Mouse (Mus musculus): ENCODE data around the gene Aldh3a1. TPM values are rescaled to one million over a fixed set of nuclear protein-coding genes. Genes with fewer than 3 reads are reported as not detected.
A peak's percentile ranks its signal among the peaks of the same experiment; 100 is the strongest.

Aldh3a1 gene
- polyA plus RNA-seq, 1 experiment: 2.3 TPM

DNA sequence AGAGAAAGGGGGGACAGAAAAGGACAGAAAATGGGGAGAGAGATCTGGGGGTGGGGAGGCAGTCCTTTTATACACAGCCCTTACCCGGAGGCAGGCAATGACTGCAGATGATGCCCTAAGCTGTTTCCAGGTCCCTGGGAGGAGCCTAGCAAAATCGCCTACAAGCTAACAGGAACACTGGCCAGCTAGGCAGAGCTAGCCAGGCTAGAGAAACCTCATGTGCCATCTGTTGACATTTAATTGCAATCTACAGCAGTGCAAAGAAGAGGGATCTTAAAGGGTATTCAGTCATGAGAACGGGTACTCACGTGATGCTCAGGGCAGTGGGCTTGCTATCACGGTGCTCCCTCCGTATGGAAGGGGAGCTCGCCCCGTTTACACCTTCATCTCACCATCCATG lies 20.5 kb downstream of the Aldh3a1 start:
- Histone ChIP-seq H3K4me3 (ENCODE audit: insufficient read depth, low read length) (no peak overlapping the region), H3K4me1 (ENCODE audit: control insufficient read depth, insufficient read depth, low read length) (0 out of 2 replicates have a peak, but pooled peaks cover 1% of the 10 kb centered on the region), H3K27ac (ENCODE audit: insufficient read depth, low read length) (no peak overlapping the region)
- no peak for TF ChIP-seq CTCF (IDR thresholded peaks at IDR 0.05; ENCODE audit: extremely low read depth, insufficient read depth, low read length)
- TF ChIP-seq POLR2A (IDR thresholded peaks at IDR 0.05; ENCODE audit: extremely low read depth, insufficient read depth, low read length): no peak

DNA sequence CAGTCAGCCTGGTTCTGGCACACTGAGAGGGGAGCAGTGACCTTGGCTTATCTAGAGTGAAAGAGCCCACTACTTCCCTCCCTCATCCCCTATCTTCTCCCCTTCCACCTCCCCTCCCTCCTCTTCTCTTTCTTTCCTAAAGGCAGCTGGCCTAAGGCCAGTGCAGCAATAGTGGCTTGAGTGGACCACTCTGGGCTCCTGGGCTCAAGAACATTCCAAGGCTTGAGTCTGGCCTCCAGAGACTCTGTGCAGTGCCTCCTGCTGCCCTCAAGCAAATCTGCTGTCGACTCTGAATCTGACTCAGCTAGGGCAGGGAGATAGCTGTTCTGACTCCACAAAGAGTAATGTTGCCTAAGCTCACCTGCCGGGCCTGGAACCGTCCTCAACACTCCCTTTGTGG lies 21.1 kb downstream of the Aldh3a1 start:
- no peak for TF ChIP-seq POLR2A (IDR thresholded peaks at IDR 0.05; ENCODE audit: extremely low read depth, insufficient read depth, low read length)
- Histone ChIP-seq H3K27ac (ENCODE audit: insufficient read depth, low read length) (no peak overlapping the region), H3K4me3 (ENCODE audit: insufficient read depth, low read length) (no peak overlapping the region), H3K4me1 (ENCODE audit: control insufficient read depth, insufficient read depth, low read length) (0 out of 2 replicates have a peak, but pooled peaks cover 1% of the 10 kb centered on the region)

DNA sequence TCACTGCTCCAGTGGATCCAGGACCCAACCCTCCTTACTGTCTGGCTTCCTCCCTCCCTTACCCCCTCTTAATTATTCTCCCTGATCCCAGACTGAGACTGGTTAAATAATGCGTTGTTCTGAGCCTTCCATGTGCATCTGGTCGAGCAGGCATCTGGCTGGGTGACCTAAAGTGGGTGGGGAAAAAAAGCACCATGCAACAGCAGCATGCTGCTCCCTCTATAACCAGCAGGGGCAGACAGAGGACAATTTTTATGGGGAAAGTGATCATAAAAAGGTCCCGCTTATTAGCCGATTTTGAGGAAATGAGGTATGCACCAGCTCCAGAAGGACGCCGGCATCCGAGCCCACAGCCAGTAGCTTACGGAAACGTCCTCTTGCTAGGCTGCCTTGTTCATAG lies 24.0 kb downstream of the Aldh3a1 start:
- H3K27ac ChIP-seq (ENCODE audit: insufficient read depth, low read length): no peak overlapping the region
- 0 out of 2 replicates have a peak, but pooled peaks cover 1% of the 10 kb centered on the region for H3K4me1 ChIP-seq (ENCODE audit: control insufficient read depth, insufficient read depth, low read length)
- no peak overlapping the region for H3K4me3 ChIP-seq (ENCODE audit: insufficient read depth, low read length)
- no peak for TF ChIP-seq POLR2A (IDR thresholded peaks at IDR 0.05; ENCODE audit: extremely low read depth, insufficient read depth, low read length)
- TF ChIP-seq CTCF (IDR thresholded peaks at IDR 0.05; ENCODE audit: extremely low read depth, insufficient read depth, low read length): peak; percentile 72

DNA sequence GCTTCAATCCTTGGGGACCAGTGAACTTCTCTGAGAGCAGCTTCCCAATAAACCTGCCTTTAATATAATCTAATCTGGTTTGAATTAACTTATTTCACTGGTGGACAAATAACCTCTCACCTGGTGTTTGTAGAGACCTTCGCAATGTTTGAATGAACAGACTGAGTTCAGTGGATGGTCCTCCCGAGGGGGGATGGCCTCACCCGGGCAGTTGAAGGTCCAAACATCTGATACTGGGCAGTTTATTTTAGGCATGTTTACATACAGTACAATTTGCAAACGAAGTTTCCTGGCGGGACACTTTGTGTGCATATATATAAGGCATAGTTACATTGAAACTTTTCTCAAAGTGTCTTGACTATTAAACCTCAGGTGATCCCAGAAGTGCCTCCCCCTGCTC lies 26.8 kb downstream of the Aldh3a1 start:
- no peak overlapping the region for H3K4me3 ChIP-seq (ENCODE audit: insufficient read depth, low read length)
- TF ChIP-seq CTCF (IDR thresholded peaks at IDR 0.05; ENCODE audit: extremely low read depth, insufficient read depth, low read length): no peak
- no peak for TF ChIP-seq POLR2A (IDR thresholded peaks at IDR 0.05; ENCODE audit: extremely low read depth, insufficient read depth, low read length)
- H3K27ac ChIP-seq (ENCODE audit: insufficient read depth, low read length): no peak overlapping the region
- no peaks in the 10 kb centered on the region for H3K4me1 ChIP-seq (ENCODE audit: control insufficient read depth, insufficient read depth, low read length)

DNA sequence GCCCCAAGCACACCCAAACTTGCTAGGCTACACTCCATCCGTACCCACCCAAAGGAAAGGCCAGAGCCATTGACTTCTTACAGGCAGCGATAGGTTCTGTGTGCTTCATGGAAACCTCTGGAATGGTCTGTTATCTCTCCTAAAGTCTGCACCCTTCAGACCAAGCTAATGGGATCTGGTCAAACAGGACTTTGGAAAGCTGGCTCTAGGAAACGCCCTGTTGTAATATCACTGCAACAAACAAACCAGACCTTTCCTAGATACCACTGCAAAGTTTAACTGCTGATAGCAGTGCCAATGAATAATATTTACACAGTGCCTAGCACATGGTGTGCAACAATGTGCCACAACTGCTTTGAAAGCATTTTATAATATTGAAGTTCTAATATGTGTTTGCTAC lies 28.7 kb downstream of the Aldh3a1 start:
- Histone ChIP-seq H3K27ac (ENCODE audit: insufficient read depth, low read length) (no peak overlapping the region), H3K4me3 (ENCODE audit: insufficient read depth, low read length) (no peak overlapping the region), H3K4me1 (ENCODE audit: control insufficient read depth, insufficient read depth, low read length) (no peaks in the 10 kb centered on the region)
- TF ChIP-seq CTCF (IDR thresholded peaks at IDR 0.05; ENCODE audit: extremely low read depth, insufficient read depth, low read length) (no peak), POLR2A (IDR thresholded peaks at IDR 0.05; ENCODE audit: extremely low read depth, insufficient read depth, low read length) (no peak)

DNA sequence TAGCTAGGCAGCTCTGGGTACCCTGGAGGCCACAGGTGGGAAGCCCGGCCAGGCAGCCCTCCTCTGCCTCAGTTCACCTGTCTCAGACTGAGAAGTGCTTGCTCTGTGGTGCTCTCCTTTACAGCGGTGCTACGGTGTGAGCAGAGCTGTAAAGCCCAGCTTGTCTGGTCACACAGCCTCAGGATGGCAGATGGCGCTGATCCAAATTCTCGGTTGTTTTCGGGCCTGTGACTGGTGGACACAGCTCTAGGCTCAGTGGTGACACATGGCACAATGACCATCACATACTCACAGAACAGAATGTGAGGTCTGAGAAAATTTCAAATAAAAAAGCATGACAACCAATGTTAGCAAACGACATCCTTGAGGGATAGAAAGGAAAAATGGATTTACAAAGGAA lies 37.1 kb downstream of the Aldh3a1 start:
- Histone ChIP-seq H3K27ac (ENCODE audit: insufficient read depth, low read length) (no peak overlapping the region), H3K4me3 (ENCODE audit: insufficient read depth, low read length) (no peak overlapping the region), H3K4me1 (ENCODE audit: control insufficient read depth, insufficient read depth, low read length) (no peaks in the 10 kb centered on the region)
- TF ChIP-seq CTCF (IDR thresholded peaks at IDR 0.05; ENCODE audit: extremely low read depth, insufficient read depth, low read length) (no peak), POLR2A (IDR thresholded peaks at IDR 0.05; ENCODE audit: extremely low read depth, insufficient read depth, low read length) (no peak)

DNA sequence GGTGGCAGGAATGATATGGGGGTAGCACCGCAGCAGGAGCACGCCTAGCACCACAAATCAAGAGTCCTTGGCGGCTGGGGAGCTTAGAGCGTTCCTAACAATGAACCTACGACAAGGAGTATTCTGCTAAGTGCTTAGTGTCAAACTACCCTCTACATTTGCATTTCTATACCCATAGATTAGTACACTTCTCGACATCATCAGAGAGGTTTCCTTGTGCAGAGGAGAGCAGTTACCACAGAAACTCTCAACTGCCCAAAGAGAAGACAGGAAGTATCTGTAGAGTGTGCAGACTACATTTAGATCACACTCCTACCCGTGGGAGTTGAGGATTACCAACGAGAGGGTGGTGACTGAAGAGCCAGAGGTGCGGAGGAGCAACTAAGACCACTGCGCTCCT lies 44.4 kb downstream of the Aldh3a1 start:
- TF ChIP-seq POLR2A (IDR thresholded peaks at IDR 0.05; ENCODE audit: extremely low read depth, insufficient read depth, low read length) (no peak), CTCF (IDR thresholded peaks at IDR 0.05; ENCODE audit: extremely low read depth, insufficient read depth, low read length) (no peak)
- Histone ChIP-seq H3K4me1 (ENCODE audit: control insufficient read depth, insufficient read depth, low read length) (no peaks in the 10 kb centered on the region), H3K27ac (ENCODE audit: insufficient read depth, low read length) (no peak overlapping the region), H3K4me3 (ENCODE audit: insufficient read depth, low read length) (no peak overlapping the region)

DNA sequence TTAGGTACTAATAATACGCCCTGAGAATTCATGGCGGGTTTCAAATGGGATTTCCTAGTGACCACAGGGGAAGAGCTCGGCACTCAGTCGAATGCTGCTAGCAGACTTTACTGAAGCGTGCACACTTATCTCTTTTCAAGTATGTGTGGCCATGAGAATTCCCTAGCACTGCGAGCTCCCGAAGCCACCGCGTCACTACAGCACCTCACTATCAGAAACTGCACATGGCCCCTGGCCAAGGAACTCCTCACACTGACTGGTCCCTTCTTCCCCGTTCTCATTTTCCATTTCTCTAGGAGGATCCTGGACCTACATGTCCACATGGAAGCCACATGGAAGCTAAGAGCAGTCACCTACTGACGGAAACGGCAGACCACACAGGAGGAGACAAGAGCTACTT lies 45.5 kb downstream of the Aldh3a1 start:
- TF ChIP-seq POLR2A (IDR thresholded peaks at IDR 0.05; ENCODE audit: extremely low read depth, insufficient read depth, low read length): no peak
- TF ChIP-seq CTCF (IDR thresholded peaks at IDR 0.05; ENCODE audit: extremely low read depth, insufficient read depth, low read length): no peak
- H3K27ac ChIP-seq (ENCODE audit: insufficient read depth, low read length): no peak overlapping the region

DNA sequence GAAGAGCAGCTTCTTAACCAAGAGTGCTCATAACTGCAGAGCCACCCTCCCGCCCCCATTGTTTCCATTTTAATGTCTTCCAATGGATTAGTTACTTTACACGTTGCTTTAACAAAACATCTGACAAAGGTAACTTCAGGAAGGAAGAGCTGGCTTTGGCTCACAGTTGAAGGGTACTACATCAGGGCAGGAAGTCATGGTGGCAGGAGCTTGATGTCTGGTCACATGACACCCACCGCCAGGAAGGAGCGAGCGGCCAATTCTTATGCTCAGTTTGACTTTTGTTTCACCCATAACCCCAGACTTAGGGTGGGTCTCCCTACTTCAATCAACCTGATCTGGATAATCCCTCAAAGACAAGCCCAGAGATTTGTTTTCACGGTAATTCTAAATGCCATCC lies 51.8 kb downstream of the Aldh3a1 start:
- H3K4me1 ChIP-seq (ENCODE audit: control insufficient read depth, insufficient read depth, low read length): no peaks in the 10 kb centered on the region
- H3K27ac ChIP-seq (ENCODE audit: insufficient read depth, low read length): no peak overlapping the region
- TF ChIP-seq POLR2A (IDR thresholded peaks at IDR 0.05; ENCODE audit: extremely low read depth, insufficient read depth, low read length) (no peak), CTCF (IDR thresholded peaks at IDR 0.05; ENCODE audit: extremely low read depth, insufficient read depth, low read length) (no peak)
- no peak overlapping the region for H3K4me3 ChIP-seq (ENCODE audit: insufficient read depth, low read length)

More for the DNA sequence above, 45.5 kb downstream of the Aldh3a1 start:
- no peaks in the 10 kb centered on the region for H3K4me1 ChIP-seq (ENCODE audit: control insufficient read depth, insufficient read depth, low read length)
- H3K4me3 ChIP-seq (ENCODE audit: insufficient read depth, low read length): no peak overlapping the region

DNA sequence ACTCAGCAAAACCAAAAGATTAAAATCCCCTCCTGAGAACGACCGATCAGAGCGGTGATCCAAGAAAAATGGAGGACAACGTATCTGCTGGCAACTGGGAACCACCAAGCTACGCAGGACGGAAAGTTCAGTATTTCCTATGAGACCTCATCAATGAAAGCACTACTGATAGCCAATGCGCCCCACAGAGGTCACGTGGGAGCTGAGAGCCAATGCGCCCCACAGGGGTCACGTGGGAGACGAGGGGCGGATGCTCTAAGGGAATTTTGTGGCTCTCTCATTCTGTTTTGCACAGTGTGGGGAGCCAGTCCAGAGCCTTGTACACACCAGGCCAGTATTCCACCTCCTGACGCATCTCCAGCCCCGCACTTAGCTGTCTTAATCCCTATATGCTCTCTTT lies 55.2 kb downstream of the Aldh3a1 start:
- TF ChIP-seq POLR2A (IDR thresholded peaks at IDR 0.05; ENCODE audit: extremely low read depth, insufficient read depth, low read length) (no peak), CTCF (IDR thresholded peaks at IDR 0.05; ENCODE audit: extremely low read depth, insufficient read depth, low read length) (no peak)
- H3K4me1 ChIP-seq (ENCODE audit: control insufficient read depth, insufficient read depth, low read length): no peaks in the 10 kb centered on the region
- no peak overlapping the region for H3K27ac ChIP-seq (ENCODE audit: insufficient read depth, low read length)
- no peak overlapping the region for H3K4me3 ChIP-seq (ENCODE audit: insufficient read depth, low read length)

DNA sequence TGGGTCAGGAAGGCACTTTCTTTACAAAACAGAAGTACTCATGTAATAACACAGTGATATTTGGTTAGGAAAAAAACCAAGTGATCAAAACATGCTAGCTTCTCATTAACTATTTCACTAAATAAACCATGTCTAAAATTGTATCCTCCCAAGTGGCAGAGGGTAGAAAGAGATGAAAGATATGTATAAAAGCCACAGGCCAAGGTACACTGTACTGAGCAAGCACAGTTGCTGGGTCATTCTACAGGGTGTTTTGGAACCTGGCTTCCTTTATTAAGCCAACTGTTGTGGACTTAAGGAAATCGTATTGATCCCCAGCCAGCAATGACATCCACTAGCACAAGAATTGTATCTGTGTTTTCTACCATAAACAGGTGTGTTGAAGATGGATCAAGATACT lies 56.5 kb downstream of the Aldh3a1 start:
- H3K27ac ChIP-seq (ENCODE audit: insufficient read depth, low read length): no peak overlapping the region
- TF ChIP-seq POLR2A (IDR thresholded peaks at IDR 0.05; ENCODE audit: extremely low read depth, insufficient read depth, low read length) (no peak), CTCF (IDR thresholded peaks at IDR 0.05; ENCODE audit: extremely low read depth, insufficient read depth, low read length) (no peak)
- no peak overlapping the region for H3K4me3 ChIP-seq (ENCODE audit: insufficient read depth, low read length)
- H3K4me1 ChIP-seq (ENCODE audit: control insufficient read depth, insufficient read depth, low read length): no peaks in the 10 kb centered on the region
